Mouse (Mus musculus) heart, postnatal 0 days (tissue): Measurements from ENCODE around the gene Lhcgr.

ENCODE experiments used
- CTCF ChIP-seq: IDR thresholded peaks from 2 replicates; pipeline ENCODE4 v1.5.1; 2016; ENCODE audit warnings: antibody characterized with exemption, control low read depth, low read depth
- EP300 ChIP-seq: IDR thresholded peaks from 2 replicates; pipeline ENCODE4 v1.6.1; 2016; ENCODE audit warnings: antibody characterized with exemption, low read depth

DNA sequence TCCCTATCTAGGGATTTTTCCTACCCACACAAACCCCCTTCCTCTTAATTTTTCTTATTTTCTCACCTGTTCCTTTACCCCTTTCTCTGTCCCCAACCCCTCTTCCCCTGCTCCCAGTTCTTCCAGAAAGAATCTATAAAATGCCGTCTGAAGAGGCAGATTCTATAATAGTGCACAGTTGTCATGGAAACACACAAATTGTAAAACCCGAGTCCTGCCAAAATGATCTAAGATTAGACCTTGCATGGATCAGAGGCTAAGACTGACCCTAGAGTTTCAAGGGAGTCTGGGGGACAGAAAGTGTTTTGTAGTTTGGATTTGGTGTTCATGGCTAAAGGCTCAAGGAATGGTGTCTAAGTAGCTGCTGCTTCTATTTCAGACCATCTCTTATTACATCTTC lies 25.8 kb upstream of the Lhcgr start:
- TF ChIP-seq CTCF (no peak), EP300 (no peak)
